Mouse (Mus musculus) kidney, adult 11 months (tissue): ENCODE measurements around the gene Uncx.
A peak's percentile ranks its signal among the peaks of the same experiment; 100 is the strongest.
"Not testable (repeated sequence)": the region's sequence is repeated elsewhere in the genome, so short reads cannot be mapped to it uniquely, and the experiment has no call there.

Source experiments
- DNase-seq: peaks from one replicate; pipeline ENCODE4 v3.0.0; 2022

The Uncx gene

DNA sequence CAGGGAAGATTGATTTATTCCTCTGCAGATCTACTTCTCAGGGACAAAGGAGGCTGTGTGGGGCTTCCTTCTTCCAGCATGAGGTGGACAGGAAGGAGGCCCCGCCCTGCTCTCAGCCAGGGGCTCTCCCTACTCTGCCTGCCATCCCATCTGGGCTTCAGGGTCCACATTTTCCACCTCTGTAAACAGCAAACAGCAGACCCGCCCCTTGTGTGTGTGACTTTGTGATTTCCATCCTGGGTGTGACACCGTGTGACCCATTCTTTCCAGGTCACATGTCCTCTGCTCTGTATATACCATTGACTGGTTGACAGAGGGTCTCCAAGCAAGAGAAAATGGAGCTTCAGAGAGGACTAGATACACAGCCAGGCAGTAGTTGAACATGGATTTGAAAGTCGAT lies 22.2 kb downstream of the Uncx start:
- no peak for DNase-seq

DNA sequence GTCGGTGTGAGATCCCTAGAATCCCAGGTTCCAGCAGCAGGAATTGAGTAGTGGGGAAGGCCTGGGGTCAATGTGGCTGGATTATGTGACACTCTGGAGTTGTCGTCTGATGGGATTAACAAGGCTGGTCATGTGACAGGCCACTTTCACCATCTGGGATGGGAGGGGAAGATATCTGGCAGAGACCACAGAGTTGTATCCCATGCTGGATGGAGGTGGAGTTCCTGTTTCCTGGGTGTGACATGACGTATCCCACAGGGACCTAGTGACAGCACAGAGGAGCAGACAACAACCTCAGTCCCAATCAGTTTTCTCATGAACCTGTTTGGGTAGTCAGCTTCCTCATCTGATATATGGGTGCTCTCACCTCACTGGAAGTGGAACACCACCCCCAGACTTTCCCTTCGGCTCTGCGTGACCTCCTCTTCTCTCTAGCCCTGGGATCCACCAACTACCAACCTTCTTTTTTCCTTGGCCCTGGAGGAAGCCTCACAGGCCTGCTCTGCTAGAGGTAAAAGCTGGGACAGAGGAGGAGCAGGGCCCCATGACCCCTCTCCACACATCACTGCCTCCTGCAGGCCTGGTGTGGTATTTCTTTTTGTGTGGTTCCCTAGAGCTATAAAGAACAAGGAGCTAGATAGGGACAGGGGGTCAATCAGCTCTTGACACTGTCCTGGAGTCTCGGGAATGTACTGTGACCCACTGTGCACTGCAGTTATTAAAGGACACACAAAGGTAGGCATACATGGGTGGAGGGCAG lies 23.5 kb downstream of the Uncx start:
- no peak for DNase-seq

DNA sequence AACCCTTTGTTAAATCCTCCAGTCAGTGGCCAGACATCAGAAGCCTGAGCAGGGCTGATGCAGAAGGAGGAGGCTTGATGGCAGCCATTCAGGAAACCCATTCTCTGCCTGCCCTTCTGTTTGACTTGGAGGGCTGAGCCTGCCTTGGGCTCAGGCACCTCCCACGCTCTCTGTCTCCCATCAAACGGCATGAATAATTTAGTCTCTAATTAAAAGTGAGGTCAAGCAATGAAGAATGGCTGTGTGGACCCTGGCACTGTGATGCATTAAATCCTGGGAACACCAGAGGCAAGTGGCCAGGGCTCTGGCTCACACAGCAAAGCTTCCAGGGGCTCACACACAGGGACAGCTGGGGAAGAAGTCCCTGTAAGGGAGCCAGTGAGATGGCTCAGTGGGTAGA lies 24.8 kb downstream of the Uncx start:
- DNase-seq = no peak

DNA sequence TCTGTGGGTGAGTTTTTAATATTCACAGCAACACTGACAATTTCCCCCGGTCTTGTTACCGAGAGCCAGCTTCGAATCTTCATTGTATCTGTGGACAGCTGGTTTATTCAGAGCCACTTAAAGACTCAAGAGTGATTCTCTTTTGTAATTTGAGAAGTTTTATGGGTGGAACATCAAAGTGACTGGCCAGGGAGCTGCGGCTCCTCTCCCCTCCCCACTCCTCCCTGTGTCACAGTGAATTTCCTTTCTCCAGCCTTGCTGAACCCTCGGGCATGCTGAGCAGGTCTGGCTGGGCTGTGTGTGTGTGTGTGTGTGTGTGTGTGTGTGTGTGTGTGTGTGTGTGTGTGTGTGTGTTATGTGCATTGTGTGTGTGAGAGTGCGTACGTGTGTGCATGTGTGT lies 29.2 kb downstream of the Uncx start:
- no peak for DNase-seq

DNA sequence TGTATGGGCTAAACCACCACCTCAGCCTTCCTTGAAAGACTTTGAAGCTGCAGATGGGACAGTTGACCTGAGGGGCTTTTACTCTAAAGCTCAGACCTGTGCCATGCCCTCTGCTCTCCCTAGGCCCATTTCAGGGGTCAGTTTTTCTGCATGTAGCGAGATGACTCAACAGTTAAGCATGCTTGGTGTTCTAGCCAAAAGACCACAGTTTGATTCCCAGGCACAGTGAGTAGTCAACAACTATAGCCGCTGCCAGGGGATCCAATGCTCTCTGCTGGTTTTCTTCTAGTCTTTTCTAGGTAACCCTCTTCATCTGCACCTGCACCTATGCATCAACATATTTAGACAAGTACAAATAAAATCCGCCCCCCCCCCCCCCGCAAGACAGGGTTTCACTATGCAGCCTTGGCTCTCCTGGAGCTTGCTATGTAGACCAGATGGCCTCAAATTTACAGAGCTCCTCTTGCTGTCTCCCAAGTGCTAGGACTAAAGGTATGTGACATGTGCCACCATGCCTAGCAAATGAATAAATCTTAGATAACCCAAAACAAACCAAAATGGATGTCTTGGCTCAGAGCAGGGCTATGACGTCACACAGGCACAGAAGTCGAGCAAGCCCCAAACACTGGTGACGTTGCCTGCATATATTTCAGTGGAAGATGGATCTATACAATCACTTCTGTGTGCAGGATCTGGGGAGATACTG lies 30.5 kb downstream of the Uncx start:
- DNase-seq = no peak

DNA sequence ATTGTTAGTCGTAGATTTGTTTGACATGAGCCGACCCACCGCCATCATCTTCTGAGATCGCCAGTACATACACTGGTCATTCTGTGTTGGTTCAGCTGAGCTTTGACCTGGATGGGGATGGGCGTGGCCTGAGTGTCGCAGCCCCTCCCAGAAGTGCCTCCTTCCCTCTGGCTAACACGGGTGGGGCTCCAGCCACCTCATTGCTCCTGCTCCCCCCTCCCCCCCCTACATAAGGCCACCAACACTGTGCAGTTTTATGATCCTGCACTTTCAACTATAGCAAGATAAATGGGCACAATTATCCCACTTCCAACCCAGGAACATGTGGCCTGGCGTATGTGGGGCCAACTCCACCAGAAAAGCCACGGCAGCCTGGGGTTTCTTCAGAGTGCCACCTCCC lies 31.8 kb downstream of the Uncx start:
- no peak for DNase-seq

DNA sequence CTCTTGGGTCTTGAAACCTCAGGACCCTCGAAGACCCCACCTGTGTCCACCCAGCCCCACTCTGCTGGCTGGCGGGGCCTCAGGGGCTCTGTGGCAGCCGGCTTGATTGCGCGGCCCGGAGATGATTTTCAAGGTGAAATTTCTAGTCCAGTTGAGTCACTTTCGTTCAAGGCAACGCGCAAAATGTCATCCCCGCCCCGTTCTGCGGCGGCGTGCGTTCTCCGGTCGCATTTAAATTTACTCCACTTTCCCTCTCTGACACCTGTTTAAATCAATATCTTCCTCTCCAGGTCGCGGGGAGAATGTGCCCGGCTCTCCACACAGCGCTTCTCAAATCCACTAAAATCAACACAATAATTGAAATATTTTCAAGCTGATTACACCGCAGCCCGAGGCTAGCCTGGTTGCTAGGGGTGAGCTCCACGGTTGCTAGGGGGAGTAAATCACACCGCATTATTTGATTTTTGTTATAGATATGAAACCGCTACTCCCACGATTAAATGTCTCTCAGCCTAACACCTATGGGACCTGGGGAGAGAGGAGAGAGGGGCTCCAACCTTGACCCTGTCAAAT lies 37.0 kb downstream of the Uncx start:
- DNase-seq = no peak

DNA sequence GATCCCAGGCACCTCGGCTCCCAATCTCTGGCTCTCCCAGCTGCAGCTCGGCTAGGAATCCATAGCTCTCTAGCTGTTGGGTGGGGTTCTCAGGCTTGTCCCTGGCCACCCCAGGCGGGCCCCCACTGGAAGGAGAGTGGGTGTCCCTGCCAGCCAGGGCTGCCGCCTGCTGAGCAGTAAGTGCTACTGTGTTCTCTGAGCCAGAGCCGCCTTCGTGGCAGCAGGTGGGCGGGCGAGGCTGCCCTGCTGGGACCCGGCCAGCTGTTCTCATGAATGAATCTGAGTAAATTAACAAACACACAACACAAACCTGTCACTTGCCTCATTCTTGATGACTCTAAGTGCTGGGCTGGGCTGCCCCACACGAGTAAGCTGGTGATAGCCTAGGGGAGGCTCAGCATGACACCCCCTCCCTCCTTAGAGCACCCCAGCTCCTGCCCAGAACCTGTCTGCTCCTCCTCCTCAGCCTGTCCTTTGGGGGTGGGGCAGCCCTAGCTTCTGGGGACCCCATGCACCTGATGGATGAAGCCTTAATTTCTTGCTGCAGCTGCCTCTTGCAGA lies 38.1 kb downstream of the Uncx start:
- no peak for DNase-seq

DNA sequence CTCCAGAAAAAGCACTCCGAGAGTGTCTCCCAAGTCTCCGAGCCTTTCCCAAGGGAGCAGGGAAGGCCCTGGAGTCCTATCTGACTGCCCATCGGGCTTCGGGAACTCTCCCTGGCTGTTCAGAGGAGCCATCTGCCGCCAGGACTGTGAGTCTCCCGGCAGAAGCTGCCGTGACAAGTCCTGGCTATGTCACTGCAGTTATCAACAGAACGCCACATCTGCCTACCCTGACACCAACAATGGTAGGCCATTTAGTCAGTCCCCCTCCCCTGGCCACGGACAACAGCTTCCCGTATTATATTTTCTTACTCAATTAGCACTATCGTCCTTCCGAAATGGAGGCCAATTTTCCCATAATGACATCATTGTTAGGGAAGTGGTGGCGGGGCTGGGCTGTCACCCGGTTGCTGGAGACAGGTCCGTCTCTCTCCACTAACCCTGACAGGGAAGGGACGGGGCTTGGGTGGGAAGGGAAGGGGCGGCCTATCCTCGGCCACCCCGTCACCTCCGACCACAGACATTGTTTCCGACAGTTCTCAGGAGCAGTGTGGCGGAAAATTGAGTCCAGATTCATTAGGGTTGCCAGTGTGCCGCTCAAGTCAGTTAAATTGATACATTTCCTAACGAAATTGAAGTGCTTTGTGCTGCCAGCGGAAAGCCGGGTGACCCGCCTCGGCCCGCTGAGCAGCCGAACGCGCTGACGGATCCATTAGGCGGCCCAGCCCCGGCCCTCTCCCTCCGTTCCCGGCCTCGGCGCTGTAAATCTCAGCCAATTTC lies 41.9 kb downstream of the Uncx start:
- no peak for DNase-seq

DNA sequence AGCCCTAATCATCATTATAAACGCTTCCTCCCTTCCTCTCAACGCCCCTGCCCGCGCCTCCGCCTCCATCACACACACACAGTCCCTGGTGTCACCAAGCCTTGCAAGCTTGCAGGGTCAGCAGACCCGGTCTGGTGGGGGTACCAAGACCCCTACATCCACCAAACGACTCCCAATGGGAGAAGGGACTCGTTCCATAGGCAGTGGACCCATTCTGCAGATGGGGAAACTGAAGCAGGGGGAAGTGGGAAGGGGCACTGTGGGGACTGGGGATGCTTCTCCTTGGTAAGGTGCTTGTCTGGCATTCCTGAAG lies 42.4 kb downstream of the Uncx start:
- no peak for DNase-seq

DNA sequence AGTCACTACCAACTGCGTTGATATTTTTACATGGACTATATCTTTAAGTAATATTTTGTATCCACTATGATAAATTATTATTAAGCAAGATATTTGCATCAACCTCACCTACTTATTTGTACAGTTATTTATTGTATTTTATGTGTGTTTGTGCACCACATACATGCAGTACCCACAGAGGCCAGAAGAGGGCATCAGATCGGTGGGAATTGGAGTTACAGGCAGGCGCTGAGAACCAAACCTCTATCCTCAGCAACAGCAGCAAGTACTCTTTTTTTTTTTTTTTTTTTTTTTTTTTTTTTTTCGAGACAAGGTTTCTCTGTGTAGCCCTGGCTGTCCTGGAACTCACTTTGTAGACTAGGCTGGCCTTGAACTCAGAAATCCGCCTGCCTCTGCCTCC lies 44.2 kb downstream of the Uncx start:
- not testable (repeated sequence) for DNase-seq

DNA sequence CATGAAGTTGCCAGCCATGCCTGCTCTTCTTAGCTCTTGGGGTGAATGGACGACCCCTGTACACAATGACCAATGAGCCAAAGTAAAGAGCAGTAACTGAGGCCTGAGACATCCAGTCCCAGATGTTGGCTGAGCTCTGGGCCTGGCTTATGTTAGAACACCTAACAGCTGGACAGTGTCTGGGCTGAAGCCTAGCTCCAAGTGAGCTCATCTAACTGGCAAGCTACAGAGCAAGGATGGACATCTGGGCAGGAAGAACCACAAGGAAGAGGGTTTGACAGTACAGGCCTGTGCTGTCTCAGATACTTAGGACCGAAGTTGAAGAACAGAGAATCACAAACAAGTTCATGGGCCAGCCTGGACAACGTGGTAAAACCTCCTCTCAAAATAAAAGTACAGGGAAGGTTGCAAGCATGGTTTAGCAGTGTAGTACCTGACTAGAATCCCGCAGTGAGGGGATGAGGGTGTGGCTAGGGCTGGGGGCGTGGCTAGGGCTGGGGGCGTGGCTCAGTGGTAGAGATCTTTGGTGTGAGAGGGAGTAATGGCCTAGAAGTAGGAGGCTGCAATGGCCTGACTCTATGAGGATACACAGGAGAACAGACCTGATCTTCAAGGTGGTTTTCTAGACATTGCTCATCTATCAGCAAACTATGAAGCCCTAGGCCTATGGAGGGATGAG lies 47.5 kb downstream of the Uncx start:
- not testable (repeated sequence) for DNase-seq

DNA sequence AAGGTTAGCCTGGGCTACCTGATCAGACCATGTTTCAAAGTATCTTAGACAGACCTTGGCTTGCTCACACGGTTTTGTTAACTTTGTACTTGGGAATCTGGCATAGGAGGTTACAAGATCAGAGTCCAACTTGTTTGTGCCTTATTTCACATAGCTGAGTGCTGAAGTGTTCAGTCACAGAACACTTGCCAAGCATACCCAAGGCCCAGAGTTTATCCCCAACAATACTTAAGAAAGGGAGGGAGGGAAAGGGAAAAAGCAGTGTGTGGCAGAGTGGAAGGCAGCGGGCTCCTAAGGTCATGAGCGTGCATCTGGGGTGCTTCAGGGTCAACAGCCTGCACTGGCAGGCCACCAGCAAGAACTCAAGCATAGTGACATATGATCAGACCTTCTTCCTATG lies 48.7 kb downstream of the Uncx start:
- DNase-seq = peak; percentile 79

DNA sequence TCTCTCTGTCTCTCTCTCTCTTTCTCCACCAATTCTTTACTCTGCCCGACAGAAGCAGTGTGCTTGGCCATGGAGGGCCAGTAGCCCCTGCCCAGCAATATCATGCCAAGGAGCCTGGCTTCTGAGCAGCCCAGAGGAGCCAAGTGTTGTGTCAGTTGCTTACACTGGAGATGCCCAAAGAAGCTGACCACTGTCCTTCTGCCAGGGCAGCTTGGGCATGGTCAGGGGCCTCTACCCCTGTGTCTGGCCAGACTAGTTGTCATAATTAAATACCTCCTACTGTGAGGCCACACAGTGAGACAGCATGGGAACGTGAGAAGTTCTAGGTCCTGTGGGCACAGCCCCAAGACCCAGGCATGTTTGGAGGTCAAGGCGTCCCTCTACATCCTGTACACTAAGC lies 49.6 kb downstream of the Uncx start:
- DNase-seq = no peak

DNA sequence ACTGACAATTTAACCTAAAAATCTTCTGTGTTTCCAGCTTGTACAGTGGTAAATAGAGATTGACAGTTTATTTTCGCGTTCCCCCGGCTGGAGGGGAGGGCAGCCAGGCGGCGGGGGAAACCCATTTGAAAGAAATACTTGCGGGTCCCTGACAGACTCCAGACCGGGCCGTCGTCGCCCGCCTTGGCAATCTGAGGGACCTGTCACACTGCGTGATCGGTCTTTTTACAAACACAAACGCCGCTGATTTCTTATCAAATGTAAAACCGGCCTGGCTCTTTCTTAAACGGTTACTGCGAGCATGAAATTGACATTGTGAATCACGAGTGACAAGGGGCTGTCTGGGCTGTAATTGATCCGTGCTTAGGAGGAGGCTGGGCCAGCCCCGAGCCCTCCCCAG lies 50.5 kb downstream of the Uncx start:
- no peak for DNase-seq

DNA sequence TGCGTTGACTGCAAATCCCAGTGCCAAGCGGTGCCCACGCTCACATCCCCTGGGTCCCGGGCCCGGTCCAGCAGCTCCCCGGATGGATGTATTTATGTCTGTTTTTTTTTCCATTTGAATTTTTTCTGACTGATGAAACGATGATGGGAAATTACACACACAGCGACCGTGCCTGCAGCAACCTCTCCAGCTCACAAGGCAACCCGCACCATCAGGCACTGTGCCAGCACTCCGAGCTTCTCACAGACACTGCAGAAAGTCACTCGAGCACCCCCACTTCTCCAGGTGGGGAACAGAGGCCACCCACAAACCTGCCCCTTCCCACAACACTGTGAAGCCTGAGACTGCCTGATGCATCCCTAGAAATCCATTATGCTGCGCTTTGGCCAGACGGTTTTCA lies 51.7 kb downstream of the Uncx start:
- no peak for DNase-seq
